Mouse (Mus musculus) neutrophil, adult 83 days (primary cell): ENCODE measurements around the gene Rrn3. TPM values are rescaled to one million over a fixed set of nuclear protein-coding genes. Genes with fewer than 3 reads are reported as not detected.

ENCODE experiments used
- total RNA-seq, 2 experiments: library from RNA; stranded (reverse); gene quantifications; one replicate each; pipeline ENCODE4 v1.2.4; 2023

Rrn3 gene
- 10 to 100 TPM; 11.1 to 11.6 TPM for total RNA-seq

GRCm38 (mm10) chr16:13780353-13781036 lies at the start of gene Rrn3:
Gene Rrn3, plus strand, starts transcription at chr16:13780708.

GRCm38 (mm10) chr16:13818560-13819393 lies 38.3 kb downstream of the Rrn3 start, which contains the start of gene Ntan1:
Gene Ntan1, plus strand, starts transcription at chr16:13818845.

Other genes with a start within 250 kb of the Rrn3 start
- gene Parn, start 112.5 kb upstream of the Rrn3 start, total RNA-seq, result 10 to 100 TPM in 1 of 2 experiments, 1 to 10 TPM in 1; 9.6 to 10.9 TPM
- gene Bfar, start 108.8 kb upstream of the Rrn3 start, total RNA-seq, result 10 to 100 TPM; 28.1 to 31.9 TPM
- gene 3110001I22Rik, start 108.8 kb upstream of the Rrn3 start, total RNA-seq, result 1 to 10 TPM; 5.6 to 6.6 TPM
- not detected for gene Pla2g10, start 49.7 kb upstream of the Rrn3 start, total RNA-seq
- 10 to 100 TPM; 38.0 to 39.1 TPM for gene Ntan1, start 38.1 kb downstream of the Rrn3 start, total RNA-seq
- 10 to 100 TPM; 38.9 to 46.2 TPM for gene Pdxdc1, start 122.4 kb downstream of the Rrn3 start, total RNA-seq
- gene Mpv17l, start 122.5 kb downstream of the Rrn3 start, total RNA-seq, result under 1 TPM; 0.38 to 0.57 TPM
- gene 2900011O08Rik, start 205.9 kb downstream of the Rrn3 start, total RNA-seq, result not detected
- gene Ifitm7, start 206.2 kb downstream of the Rrn3 start, total RNA-seq, result under 1 TPM in 1 of 2 experiments, not detected in 1; 0.24 TPM